Mouse (Mus musculus): Measurements from ENCODE around the gene Pfkfb3. TPM values are rescaled to one million over a fixed set of nuclear protein-coding genes. Genes with fewer than 3 reads are reported as not detected.

The Pfkfb3 gene
- total RNA-seq, 2 experiments from 2014 or later = 38.1 to 42.3 TPM

DNA sequence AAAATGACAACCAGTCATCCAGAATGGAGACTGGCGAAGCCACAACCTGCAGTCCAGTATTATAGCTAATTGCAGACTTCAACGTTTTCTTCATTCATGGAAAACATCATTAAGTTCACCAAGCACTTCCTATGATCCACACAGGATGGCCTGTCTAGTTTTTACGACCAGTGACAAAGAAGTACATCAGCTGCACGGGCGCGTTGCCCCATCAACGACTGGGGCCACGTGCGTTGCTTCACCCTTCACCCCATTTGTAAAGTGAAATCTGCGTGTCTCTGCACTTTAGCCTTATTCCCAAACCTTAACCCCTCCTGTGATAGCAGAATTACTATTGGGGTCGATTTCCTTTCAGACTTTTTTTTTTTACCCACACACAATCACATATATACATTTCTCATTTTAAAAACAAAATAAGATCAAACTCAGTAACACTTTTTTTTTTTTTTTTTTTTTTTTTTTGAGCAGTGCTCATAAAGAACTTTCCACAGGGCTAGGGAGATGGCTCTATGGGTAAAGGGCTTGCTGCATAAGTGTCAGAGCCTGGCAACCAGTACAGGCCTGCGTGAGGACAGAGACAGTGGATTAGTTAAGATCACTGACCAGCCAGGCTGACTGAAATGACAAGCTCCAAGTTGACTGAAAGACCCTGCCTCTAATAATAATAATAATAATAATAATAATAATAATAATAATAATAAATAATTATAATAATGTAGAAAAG lies 115.5 kb downstream of the Pfkfb3 start:
- DNase-seq (ENCODE audit: low spot score in 2 of 2) = no peak

DNA sequence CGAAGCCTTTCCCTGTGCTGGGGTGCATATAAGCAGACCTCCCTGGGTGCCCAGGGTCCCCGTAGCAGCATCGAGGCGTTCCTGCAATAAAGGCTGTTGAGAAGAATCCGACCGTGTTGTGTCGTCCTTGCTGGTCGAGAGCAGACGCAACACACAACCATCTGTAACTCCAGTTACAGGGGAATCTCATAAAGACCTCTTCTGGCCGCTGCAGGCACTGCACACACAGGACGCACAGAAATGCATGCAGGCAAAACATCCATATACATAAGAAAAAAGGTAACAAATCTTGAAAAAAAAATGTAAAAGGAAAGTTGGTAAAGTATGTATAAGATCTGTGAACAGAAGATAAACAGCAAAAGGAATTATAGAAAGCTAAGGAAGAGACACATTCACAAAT lies 117.5 kb downstream of the Pfkfb3 start:
- DNase-seq (ENCODE audit: low spot score in 2 of 2) = no peak

DNA sequence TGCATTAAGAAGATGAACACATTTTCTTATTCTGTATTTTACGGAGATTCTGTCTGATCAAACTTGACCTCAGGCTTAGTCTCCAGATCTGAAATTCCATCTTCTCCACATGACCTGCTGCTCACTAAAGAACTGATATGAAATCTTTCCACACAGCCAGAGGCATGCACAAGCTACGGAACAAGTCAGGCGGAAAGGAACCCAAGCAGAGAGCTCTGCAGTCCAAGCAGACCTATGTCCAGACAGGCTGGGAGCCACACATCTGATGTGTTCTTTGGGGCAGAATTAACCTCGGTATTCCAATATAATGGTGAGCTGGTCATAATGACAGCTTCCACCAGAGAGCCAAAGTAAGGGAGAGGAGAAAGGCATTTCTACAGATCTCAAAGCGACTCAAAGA lies 120.5 kb downstream of the Pfkfb3 start:
- DNase-seq (ENCODE audit: low spot score in 2 of 2) = no peak

DNA sequence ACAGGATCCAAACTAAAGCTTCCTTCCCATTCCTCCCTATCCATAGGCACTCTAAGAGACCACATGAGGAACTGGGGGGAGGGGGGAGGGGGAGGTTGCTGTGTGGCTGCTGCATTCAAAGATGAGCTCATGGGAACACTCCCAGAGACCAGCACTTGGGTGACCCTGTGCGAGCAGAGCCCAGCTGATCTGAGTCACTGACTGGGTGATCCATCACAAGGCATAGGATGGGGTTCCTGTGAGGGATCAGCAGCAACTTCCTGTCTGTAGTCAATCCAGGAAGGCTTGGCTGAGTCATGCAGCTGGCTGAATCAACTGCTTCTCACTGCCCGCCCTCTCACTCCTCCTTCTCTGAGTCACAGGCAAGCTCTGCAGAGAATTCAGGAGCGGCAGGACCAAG lies 124.3 kb downstream of the Pfkfb3 start:
- peak; percentile 78 to 84 for DNase-seq (ENCODE audit: low spot score in 2 of 2)

DNA sequence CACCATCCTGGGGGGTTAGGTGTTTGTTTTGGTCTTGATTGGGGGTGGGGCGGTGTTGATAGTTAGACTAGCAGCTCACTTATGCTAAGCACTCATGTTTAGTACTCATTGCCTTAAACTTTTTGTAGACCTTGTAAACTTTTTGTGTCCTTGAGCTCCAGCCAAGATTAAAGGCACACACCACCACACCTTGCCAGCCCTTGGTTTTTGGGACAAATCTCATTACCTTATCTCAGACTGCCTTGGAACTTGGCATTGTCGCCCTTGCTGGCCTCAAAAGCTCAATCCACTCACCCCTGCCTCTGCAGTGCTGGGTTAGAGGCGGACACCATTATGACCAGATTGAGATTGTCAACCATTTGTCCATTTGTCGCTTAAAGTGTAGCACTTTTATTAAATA lies 125.3 kb downstream of the Pfkfb3 start:
- no peak for DNase-seq (ENCODE audit: low spot score in 2 of 2)

DNA sequence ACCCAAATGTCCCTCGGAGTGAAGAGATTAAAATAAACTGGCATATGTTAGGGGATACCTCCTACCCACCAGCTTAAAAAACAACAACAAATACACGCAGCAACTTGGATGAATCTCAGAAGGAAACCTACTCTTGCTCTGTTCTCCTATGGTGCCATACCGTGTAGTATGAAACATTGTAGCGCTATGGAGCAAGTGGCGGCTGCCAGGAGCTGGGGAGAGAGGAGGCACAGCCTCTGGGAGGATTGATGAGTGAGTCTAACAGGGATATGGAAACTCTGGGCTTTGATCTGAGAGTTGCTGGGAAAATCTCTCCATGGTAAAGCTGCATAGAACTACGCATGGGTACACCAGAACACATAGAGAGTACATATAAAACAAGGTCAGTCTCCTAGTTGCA lies 126.3 kb downstream of the Pfkfb3 start:
- DNase-seq (ENCODE audit: low spot score in 2 of 2) = no peak

DNA sequence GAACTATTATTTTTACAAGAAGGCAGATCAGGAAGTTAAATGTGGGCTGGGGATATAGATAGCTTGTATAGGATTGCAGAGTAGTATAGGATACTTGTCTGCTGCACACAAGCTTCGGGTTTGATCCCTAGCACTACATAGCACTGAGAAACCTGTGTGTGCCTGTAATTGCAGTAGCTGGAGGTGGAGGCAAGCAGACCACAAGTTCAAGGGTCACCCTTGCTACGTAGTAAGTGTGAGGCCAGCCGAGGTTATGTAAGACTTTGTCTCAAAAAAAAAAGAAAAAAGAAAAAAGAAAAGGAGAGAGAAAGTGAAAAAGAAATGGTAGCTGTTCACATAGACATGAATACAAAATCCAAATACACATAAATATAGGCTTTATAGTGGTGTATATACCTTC lies 127.5 kb downstream of the Pfkfb3 start:
- DNase-seq (ENCODE audit: low spot score in 2 of 2) = no peak

DNA sequence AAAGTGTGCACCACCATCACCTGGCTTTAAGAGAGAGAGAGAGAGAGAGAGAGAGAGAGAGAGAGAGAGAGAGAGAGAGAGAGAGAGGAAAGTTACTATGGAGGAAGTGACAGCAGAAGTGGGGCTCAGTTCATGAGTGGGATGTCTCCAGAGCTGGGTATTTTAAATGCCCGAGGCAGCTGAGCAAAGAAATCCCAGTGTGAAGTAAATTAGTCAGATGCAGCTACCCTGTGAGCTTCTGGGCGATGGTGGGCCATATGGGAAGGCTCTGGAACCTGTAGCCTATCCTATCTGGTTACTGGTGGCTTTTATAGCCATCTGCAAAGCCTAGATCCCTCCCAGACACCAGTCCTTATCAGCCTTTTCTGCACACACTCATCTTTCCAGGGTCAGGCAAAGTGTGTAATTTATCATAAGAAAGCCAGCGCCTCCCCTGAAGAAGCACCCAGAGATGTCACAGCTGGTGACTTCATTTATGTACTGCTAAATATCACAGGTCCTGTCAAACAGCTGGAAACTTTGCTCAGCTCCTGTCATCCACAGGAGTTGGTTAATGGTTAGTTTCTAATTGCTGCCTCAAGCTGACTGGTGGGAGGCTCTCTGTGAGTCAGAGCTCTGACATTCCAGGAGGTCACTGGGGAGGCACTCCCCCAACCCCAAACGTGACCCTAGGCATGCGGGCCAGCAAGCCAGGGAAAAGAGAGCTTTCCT lies 128.3 kb downstream of the Pfkfb3 start:
- peak; percentile 7 to 29 for DNase-seq (ENCODE audit: low spot score in 2 of 2)

DNA sequence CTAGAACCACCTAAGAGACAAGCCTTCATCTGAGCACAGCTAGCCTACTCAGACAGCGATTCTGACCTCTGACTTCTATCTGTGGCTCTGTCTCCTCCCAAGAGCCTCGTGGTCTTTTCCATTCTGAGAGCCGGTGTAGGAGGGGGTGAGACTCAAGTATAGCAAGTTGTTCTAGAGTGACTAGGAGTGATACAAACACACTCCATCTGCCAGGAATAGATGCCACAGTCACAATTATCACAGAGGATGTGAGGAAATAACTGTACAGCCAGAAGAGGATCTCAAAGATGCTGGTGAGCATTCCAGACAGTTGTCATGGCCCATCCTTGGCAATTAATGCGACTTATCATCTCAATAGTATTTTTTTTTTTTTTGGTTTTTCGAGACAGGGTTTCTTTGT lies 129.6 kb downstream of the Pfkfb3 start:
- peak; percentile 20 to 31 for DNase-seq (ENCODE audit: low spot score in 2 of 2)

DNA sequence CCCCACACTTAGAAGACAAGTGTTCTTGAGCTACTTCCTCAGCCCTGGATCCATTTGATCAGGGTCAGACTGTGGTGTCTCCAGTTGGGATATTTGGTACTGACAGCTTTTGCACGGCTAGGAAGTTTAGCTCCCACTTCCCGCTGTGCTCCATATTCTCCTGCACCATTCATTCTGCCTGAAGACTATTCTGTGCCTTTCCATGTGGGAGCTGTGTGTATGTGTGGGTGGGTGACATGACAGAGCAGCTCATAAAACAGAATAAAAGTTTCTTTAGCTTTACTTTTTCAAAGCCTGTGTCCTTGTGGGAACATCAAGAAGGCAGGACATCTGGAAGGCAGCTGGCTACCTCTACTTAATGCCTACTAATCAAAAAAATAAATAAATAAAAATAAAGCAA lies 130.5 kb downstream of the Pfkfb3 start:
- DNase-seq (ENCODE audit: low spot score in 2 of 2) = peak; percentile 31 to 45

DNA sequence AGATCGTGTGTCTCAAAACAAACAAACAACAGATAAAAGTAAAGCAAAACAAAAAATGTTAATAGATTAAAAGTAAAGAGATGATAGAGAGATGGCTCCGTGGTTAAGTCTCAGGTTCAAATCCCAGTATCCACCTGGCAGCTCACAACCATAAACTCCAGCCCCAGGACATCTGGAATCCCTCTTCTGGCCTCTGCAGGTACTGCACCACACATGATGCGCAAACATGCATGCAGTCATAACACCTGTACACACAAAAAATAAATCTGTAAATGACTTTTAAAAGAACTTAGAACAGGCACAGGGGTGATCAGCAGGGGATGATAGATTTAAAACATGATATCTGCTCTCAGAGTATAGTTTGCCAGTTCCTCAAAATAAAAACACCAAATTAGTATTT lies 131.5 kb downstream of the Pfkfb3 start:
- no peak for DNase-seq (ENCODE audit: low spot score in 2 of 2)

Other genes starting within 250 kb of the Pfkfb3 start
- gene Rbm17, start 50.1 kb upstream of the Pfkfb3 start, total RNA-seq (2021) = 10 to 100 TPM; 88.5 to 93.5 TPM
- not detected for gene Gm17490, start 72.2 kb upstream of the Pfkfb3 start, total RNA-seq (2021)
- gene Il2ra, start 88.7 kb upstream of the Pfkfb3 start, total RNA-seq (2021) = under 1 TPM in 1 of 2 experiments, not detected in 1; 0.19 TPM
- 10 to 100 TPM in 1 of 2 experiments, 1 to 10 TPM in 1; 7.4 to 14.0 TPM for gene Il15ra, start 151.2 kb upstream of the Pfkfb3 start, total RNA-seq (2021)
- gene Fbh1, start 223.5 kb upstream of the Pfkfb3 start, total RNA-seq (2021) = 100 to 1,000 TPM; 109 to 125 TPM
- 10 to 100 TPM; 53.6 to 58.5 TPM for gene Ankrd16, start 223.8 kb upstream of the Pfkfb3 start, total RNA-seq (2021)